Mouse (Mus musculus) gastrocnemius, postnatal 4 days (tissue): ENCODE results near the gene Ankrd33. TPM values are rescaled to one million over a fixed set of nuclear protein-coding genes. Genes with fewer than 3 reads are reported as not detected.

Source experiments
- DNase-seq, 2 experiments: peaks; one replicate each; pipeline ENCODE4 v3.0.0; 2021 to 2022; ENCODE audit warnings: low spot score in 2 of 2, mixed read lengths in 2 of 2
- total RNA-seq, 2 experiments: library from RNA; stranded (reverse); gene quantifications; 2 replicates each; pipeline ENCODE4 v1.2.3; 2021

The Ankrd33 gene
- total RNA-seq, 2 experiments from 2014 or later = not detected

DNA sequence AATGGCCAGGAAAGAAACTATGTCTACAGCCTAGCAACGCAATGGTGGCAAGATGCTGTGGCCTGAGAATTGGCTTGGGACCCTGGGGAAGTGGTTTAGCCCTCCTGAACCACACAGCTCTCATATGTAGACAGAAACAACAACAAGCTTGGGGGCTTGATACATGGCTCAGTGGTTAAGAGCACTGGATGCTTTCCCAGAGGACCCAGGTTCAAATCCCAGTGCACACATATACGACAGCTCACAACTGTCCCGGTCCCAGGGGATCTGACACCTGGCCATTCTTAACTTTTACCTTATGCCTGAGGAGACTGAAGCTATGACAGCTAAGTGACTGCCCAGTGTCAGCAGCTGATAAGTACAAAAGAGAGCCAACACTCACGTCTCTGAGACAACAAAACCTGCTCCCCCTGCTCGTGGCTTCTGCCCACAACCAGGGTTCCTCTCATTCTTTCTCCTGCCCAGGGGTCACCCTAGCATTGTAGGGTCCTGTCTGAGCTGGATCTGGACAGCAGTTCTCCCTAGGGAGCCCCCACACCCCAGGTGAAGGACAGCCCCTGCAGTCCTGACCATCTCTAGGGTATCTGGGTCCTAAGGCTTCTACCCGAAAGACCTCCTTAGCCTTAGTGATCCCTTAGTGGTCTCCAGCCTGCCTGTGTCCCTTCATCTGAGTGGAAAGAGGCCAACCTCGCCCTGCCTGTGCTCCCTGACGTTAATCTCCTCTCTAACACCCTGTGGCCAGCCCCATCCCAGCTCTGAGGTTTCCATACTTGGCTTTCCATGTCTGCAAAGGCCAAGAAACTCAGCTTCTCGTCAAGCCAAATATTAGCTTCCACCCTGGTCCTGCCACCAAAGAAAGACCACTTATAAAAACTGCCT is 6.1 kb downstream of the Ankrd33 start:
- DNase-seq = no peak

DNA sequence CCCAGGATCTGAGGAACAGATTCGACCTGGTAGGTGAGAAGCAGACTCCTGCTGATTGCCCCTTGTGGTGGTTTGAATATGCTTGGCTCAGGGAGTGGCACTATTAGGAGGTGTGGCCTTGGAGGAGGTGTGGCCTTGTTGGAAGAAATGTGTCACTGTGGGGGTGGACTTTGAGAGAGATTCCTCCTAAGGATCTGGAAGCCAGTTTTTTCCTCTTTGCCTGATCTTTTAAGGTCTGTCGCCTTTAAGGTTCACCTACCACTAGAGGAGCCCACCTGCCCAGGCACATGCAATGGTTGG is 6.7 kb downstream of the Ankrd33 start:
- DNase-seq = no peak

DNA sequence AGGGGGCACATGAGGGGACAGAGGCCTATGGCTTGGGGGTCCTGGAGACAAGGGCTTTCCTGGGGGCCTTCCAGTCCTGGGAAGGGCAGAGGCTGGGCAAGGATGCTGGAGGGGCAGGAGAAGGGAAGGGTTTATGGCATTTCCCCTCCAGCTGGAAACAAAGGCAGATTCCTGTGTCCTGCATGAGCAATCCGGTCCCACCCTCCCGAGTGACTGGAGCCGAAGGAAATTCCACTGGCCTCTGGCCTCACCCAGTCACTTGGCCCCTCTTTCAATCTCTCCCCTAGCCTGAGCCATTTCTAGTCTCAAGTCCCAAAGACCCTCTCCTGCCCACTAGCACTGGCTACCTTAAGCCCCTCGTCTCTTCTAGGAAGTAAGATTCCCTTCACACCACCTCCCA is 7.6 kb downstream of the Ankrd33 start:
- DNase-seq = peak in 1 of 2 experiments; percentile 30

DNA sequence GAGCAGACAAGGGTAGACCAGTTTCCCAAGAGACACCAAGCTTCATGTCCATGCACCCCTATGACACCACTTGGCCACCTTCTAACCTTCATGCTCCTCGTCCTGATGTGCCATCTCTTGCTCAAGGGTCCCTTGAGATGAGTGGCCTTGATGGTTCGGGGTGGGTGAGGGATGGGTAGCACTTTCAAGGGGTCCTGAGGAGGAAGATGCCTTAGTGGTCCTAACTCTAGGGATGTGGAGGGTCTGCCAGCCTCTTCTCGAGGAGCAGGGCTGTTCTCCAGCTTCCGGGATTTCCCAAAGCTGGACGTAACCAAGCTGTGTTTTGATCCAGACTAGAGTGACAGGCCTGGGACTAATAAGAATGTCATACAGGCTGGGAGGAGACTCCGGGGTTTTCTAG is 10.0 kb downstream of the Ankrd33 start:
- no peak for DNase-seq

DNA sequence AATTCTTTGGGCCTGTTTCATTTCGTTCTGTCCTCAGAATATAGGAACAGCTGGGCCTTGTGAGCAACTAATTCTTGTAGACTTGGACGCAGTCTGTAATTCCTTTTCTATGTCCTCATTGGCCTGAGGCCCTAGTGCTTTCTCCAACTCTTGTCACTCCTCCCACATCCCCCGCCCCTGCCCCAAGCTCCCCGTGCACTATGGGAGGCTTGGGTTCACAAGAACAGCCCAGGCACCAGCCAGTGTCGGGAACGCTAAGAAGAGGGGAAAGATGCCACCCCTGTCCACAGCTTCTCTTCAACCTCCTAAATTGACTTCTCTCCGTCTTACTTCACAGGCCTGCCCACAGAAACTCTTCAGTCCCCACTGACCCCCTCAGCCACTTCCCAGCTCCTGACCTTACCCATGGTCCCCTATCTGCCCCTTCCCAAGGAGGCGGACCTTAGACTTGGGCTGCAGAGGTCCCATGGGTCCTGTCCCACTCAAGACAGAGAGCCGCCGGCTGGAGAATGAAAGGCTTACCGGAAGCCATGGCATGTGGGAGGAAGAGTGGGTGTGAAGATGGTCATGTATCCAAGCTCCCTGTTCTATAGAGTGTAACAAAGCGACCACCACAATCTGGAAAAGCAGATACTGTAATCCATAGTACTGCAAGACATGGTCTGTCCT is 11.5 kb downstream of the Ankrd33 start:
- DNase-seq = peak; percentile 67 to 82

DNA sequence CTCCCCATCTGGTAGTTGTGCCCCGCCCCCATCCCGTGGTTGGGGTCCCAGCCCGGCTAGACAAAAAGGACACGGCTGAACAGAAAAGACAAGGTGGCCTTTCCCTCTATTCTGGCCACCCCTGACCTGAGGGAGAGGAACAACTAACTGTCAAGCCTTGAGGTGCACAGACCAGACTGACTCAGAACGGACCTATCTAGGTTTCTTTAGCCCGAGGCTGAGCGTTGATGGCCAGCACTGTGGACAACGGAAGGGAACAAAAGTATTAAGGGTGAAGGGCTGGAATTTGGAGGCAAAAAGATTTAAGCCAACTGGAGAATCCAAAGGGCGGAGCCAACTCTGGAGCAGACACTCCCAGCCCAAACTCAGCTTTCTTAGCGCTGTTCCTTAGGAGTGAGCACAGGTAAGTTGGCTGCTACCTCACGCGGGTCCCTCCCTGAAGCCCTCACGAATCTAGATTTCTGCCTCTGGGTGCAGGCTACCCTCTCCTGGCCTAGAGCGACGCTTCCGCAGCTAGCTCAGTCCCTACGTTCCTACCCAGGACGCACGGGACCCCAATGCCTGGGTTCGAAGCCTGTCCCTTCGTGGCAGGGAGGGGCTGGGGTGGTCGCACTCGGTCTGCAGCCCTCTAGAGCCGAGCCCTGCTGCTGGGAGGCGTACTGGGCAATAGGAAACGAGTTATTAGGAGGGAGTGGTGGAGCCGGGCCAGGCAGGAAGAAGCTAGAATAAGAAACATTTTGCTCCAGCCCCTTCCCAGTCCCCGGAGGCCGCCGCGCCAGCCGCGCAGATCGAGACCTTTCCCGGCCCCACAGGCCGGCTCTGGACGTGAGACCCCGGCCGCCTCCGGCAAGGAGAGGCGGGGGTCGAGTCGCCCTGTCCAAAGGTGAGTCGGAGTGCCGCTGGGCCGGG is 12.9 kb downstream of the Ankrd33 start, which contains the start of gene Acvrl1:
TSS of gene Acvrl1 (plus strand) at position 342 of the 909 bp plus-strand sequence.
- DNase-seq = peak in 1 of 2 experiments; percentile 77

DNA sequence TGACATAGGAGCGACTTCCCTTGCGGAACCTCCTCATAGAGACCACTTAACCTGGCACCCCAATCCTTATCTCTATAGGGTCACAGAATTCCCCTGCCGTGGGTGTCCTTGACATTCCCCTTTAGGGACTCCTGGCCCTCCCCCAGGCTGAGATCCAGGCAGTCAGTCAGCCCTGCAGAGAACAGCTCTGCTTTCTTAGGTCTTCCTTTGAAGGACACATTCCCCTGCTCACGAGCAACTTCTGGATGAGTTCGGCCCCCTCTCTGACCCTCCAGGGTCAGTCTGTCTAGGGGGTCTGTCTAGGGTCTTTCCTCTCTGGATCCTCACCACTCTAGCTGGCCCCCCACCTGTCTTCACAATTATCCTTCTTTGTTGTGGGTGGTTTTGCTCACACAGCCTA is 13.9 kb downstream of the Ankrd33 start:
- no peak for DNase-seq

DNA sequence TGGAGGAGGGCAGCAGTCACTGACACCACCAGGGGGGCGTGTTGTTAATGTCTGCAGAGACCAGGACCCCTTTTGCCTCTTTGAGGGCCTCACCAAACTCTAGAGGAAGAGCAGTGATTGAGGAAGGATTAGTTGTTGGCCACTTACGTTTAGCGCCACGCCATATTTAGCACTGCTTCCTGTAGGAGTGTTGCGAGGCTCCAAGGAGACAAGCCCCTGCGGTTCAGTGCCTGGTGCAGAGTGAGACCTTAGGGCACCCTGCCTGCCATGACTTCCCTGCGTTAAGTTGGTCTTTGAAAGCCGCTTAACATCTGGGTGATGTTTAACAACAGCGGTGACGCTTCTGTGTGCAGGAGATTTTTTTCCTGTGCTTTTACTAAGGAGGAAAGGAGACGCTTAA is 15.9 kb downstream of the Ankrd33 start:
- DNase-seq = no peak

DNA sequence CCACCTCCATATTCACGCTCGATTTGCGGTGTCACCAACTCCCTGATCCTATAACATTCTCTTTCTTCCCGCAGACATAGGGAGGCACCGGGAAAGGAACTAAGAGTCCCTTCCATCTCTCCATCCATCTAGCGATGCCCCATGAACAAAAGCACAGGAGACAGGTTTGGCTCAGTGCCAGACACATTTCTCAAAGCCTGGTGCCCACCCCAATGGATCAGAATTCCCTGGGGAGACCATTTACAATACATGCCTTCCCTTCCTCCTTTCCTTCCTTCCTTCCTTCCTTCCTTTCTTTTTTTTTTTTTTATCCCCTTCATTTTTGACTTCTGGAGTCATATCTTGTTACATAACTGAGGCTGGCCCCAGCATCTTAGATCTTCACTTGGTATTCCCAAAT is 16.5 kb downstream of the Ankrd33 start:
- no peak for DNase-seq

DNA sequence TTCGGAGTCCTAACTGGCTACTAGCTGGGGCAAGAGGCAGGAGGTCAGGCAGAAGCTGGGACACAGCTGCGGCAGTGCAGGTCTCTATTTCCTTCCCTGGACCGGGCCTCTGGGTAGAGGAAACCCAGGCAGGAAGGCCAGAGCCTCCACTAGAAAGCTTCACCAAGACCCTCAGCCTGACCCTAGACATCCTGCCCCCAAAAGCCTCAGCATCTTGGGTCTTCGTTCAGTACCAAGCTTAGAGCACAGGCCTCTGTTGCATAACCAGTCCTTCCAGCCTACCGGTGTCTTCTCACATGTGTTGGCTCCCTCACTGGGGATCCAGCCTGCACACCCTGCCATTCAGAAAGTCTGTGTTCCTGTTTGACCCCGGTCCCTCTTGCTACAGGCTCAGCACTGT is 17.2 kb downstream of the Ankrd33 start:
- DNase-seq = no peak

DNA sequence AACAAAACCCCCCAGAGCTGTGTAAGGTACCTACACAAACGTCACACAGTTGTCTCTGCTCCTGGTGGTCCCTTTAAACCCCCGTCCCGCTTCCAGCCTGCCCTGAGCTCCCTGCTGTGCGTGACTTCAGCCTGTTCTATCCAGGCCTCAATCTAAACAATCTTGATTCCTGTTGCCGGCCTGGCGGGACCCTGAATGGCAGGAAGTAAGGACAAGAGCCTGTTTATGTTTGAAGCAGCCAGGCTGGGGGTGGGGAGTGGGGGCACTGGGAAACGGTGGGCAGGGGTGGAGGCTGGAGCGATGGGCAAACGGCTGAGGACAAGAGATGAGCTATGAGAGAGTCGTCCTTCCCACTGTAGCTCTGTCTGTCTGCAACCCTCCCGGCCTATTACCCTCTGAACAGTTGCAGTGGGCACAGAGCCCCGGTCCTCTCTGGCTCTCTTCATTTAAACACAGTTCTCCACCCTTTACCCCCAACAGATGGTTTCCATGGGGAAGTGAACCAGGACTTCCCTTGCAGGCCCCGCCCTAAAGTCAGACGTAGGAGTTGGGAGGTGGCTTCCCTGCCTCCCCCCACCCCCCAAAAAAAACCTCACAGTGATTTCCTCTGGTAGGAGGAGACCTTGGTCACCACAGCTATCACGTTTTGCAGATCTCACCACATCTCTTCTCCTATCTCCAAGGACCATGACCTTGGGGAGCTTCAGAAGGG is 18.6 kb downstream of the Ankrd33 start:
- no peak for DNase-seq

DNA sequence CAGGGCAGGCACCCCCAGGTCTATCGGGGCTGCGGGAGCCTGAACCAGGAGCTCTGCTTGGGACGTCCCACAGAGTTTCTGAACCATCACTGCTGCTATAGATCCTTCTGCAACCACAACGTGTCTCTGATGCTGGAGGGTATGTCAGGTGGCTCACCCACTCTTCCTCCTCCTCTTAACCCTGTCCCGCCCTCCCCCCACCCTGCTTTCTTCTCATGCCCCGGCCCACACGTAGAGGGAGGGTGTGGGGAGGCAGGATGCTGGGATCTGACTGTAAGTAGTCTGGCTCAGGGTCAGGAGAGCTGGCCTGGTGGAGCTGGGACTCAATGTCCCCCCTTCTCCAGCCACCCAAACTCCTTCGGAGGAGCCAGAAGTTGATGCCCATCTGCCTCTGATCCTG is 19.9 kb downstream of the Ankrd33 start:
- DNase-seq = no peak

DNA sequence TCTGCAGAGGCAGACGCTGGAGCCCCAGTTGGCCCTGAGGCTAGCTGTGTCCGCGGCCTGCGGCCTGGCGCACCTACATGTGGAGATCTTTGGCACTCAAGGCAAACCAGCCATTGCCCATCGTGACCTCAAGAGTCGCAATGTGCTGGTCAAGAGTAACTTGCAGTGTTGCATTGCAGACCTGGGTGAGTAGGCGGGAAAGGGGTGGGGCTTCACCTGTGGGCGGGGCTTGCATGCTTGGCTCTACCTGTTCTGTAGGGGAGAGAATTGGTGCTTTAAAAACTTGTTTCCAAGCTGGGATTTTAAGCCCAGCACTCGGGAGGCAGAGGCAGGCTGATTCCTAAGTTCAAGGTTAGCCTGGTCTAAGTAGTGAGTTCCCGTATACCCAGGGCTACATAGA is 21.9 kb downstream of the Ankrd33 start:
- no peak for DNase-seq

DNA sequence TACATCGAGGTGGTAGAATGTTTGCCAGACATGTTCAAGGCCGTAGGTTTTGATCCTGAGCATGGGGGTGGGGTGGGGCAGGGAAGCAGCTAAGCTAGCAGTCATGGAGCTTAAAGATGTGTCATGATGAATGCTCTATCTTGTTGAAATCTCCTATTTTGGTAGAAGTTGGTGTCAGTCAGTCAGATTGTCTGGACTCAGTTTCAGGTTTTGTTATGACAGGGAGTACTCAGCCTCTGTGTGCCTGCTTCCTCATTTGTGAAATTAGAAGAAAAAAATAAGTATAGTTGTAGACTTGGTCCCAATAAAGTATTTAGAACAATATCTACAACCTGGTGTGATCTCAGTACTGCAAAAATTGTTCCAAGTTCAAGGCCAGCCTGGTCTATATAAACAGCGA is 23.1 kb downstream of the Ankrd33 start:
- DNase-seq = no peak

DNA sequence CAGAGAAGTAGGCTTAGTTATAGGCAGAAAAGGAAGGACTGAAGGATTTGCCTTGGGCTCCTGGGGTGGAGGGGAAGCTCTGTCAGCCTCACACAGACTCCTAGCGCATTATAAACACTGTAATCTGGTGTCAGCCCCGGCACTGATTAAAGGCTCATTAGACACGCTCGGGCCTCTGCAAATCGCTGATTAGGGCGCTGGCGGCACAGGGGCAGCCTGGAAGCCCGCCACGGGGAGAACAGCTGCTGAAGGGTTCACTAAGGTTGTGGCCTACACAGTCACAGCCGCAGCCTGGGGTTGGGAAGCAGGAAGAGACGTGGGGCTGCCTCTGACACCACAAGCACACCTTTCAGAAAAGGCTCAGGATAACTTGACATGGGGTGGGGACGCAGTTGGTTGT is 24.3 kb downstream of the Ankrd33 start:
- DNase-seq = peak in 1 of 2 experiments; percentile 79

DNA sequence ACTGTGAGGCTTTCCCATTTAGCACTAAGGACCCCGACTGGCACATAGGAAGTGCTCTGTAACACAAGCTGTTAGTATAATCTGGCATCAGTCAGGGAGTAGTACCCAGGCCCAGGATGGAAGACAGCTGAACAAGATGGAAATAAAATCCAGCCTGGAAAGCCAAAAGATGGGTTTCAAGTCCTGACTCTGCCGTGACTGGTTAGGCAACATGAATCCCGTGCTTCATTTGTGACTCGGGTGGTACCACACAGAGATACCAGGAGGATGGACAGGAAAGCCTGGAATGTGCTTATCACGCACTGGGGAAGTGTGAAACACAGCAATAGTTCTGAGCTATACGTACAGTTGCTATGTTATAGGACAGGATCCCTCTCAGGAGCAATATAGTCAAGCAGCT is 25.0 kb downstream of the Ankrd33 start:
- DNase-seq = no peak

DNA sequence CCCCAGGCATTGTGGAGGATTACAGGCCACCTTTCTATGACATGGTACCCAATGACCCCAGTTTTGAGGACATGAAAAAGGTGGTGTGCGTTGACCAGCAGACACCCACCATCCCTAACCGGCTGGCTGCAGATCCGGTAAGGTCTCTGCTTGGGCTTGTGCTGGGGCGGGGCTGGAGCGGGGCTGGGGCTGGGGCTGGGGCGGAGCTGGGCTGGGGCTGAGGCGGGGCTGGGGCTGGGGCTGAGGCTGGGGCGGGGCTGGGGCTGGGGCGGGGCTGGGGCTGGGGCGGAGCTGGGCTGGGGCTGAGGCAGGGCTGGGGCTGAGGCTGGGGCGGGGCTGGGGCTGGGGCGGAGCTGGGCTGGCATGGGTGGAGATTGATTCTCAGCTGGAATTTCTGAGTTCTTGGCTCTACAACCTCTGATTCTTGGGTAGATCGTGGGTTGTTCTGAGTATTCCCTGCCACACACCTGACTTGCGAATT is 25.5 kb downstream of the Ankrd33 start:
- peak in 1 of 2 experiments; percentile 57 for DNase-seq

DNA sequence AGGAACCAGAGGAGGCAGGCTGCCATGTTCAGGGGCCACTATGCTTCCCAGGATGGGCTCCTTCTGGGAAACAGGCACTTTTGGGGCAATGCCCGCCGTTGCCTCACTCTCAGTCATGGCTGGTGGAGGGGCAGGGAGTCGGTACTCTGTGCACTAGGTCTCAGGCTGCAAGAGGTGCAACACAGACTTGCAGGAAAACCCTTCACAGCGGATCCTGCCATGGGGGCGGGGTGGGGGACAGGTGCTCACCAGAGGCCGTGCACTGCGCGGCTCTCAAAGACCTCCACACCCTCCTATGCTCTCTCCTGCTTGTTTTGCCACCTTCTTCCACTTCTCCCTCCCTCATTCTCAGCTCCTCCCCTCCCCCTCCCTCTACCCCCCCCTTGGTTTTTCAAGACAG is 27.1 kb downstream of the Ankrd33 start:
- DNase-seq = peak in 1 of 2 experiments; percentile 15

DNA sequence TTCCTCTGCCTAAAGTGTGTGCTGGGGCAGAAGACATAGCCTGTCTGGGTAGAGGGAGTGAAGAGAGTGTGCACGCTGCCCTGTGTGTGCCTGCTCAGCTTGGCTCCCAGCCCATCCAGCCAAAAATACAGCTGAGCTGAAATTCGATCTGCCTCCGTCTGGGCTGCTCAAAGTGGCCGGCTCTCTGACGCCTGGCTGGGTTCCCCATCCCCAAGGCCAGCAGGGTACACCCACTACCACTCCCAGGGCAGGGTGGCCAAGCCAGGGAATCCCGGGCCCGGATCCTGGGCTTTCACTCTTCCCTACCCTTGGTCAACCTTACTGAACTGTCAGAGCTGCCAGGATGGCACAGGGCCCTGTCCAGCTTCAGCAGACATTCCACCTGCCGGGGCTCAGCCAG is 27.9 kb downstream of the Ankrd33 start:
- peak; percentile 66 to 79 for DNase-seq

DNA sequence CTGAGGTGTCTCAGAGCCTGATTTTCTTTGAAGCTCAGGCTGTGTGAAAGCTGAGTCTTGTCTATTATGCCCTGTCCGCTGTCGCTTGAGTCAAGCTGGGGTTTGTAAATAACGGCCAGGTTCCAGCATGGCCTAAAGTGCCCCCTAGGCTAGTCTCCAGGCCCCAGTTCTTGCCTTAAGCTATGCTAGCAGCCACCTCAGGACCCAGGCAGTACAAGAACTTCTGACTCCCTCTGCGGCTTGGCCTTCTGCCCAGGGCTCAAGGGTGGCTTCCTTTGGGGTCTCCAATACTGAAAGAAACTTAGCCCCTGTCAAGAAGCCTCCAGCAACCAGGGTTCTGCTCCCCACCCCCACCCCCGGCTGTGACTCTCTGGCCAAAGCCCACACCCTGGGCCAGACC is 28.6 kb downstream of the Ankrd33 start:
- DNase-seq = no peak

DNA sequence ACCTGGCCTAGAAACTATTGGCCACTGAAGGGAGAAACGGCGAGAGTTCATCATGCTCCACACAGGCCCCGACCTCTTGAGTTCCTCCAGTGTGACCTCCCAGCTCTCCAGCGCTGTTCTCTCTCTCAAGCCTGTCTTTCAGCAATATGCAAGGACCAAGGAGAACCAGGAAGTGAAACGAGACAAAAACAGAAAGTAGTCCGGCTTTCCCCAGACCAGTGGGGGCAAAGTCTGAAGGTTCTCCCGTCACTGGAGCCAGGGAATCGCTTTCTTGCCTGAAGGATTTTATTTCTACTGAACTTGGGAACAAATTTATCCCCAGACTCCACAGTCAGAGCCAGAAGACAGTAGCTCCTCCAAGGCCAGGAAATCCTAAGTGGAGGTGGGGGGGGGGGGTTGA is 29.2 kb downstream of the Ankrd33 start:
- DNase-seq = no peak
